ENCODE assay signal across 13 mouse cellular contexts in the genomic region with DNA sequence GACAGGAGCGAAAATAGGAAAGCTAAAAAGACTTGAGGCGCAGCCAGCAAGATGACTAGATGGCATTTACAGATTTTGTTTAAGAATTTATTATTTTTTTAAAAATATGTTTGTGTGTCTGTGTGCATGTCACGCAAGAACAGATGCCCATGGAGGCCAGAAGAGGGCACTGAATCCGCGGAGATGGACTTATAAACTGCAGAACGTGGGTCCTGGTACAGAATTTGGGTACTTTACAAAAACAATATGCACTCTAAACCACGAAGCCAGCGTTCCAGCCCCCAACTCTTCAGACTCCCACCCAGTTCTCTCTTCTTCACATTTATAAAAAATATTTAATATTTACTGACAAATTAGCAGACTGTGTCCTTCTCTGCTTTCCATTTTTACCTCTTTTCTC. TPM values are rescaled to one million over a fixed set of nuclear protein-coding genes. Genes with fewer than 3 reads are reported as not detected.
DNase-seq lines count a peak whose midpoint lies in the region; ATAC-seq and TF ChIP-seq lines count a peak whose summit lies in the region.
"Had no signal": no experiment of that assay in that cellular context is flagged by ENCODE, and none has a peak within 500 bp of the region (broad histone marks: within the 10 kb centered on the region; RNA-seq: fewer than 3 reads in every experiment).

No protein-coding gene starts in this region.

- H3K27ac ChIP-seq in kidney, embryonic 15.5 days: no peak overlapping the region
- no peak overlapping the region for H3K27ac ChIP-seq in ES-Bruce4 (ENCODE audit: insufficient read depth, low read length)
- no peak overlapping the region for H3K27ac ChIP-seq in limb, embryonic 10.5 days

- peak; percentile 17 for TF ChIP-seq CTCF in ES-Bruce4 (IDR thresholded peaks at IDR 0.05; ENCODE audit: low read depth, low read length)

- H3K27me3 ChIP-seq in erythroblast, embryonic 14.5 days (ENCODE audit: control insufficient read depth): no peaks in the 10 kb centered on the region
- H3K27me3 ChIP-seq in kidney, embryonic 15.5 days: no peaks in the 10 kb centered on the region
- H3K27me3 ChIP-seq in ES-Bruce4 (ENCODE audit: control insufficient read depth, insufficient read depth, low read length, poor library complexity, severe bottlenecking): no peaks in the 10 kb centered on the region
- no peaks in the 10 kb centered on the region for H3K27me3 ChIP-seq in limb, embryonic 10.5 days (ENCODE audit: low read depth, poor library complexity, severe bottlenecking)

- no peak for TF ChIP-seq POLR2A in ES-Bruce4 (IDR thresholded peaks at IDR 0.05; ENCODE audit: insufficient read depth, low read length)

- no peak overlapping the region for H3K9ac ChIP-seq in kidney, embryonic 15.5 days
- H3K9ac ChIP-seq in ES-Bruce4 (ENCODE audit: low read depth, poor library complexity, severe bottlenecking): peak overlapping the region; percentile 80

- ATAC-seq in erythroblast, adult 5-6 weeks (replicated peaks; ENCODE audit: low FRiP score, poor library complexity, severe bottlenecking): no peak
- no peak for ATAC-seq in kidney, embryonic 15.5 days (replicated peaks; ENCODE audit: low FRiP score)

- H3K9me3 ChIP-seq in erythroblast, embryonic 14.5 days (ENCODE audit: control insufficient read depth, low read length): no peaks in the 10 kb centered on the region
- no peaks in the 10 kb centered on the region for H3K9me3 ChIP-seq in kidney, embryonic 15.5 days (replicated peaks)
- H3K9me3 ChIP-seq in ES-Bruce4 (replicated peaks; ENCODE audit: control insufficient read depth, insufficient read depth, low read length, poor library complexity, severe bottlenecking): no peaks in the 10 kb centered on the region
- H3K9me3 ChIP-seq in limb, embryonic 10.5 days (replicated peaks): no peaks in the 10 kb centered on the region

- H3K4me1 ChIP-seq in erythroblast, embryonic 14.5 days (ENCODE audit: control insufficient read depth): peaks cover 27% of the 10 kb centered on the region
- peaks cover 24% of the 10 kb centered on the region for H3K4me1 ChIP-seq in kidney, embryonic 15.5 days
- no peaks in the 10 kb centered on the region for H3K4me1 ChIP-seq in ES-Bruce4 (ENCODE audit: control insufficient read depth, insufficient read depth, low read length)
- H3K4me1 ChIP-seq in limb, embryonic 10.5 days: peaks cover 21% of the 10 kb centered on the region

- 80% methylated on average over 8 of the region's 8 CpGs for WGBS in kidney, embryonic 15.5 days
- 75% methylated on average over 8 of the region's 8 CpGs for WGBS in limb, embryonic 10.5 days

- peak overlapping the region; percentile 93 for H3K4me3 ChIP-seq in erythroblast, embryonic 14.5 days (replicated peaks)
- H3K4me3 ChIP-seq in kidney, embryonic 15.5 days (replicated peaks): no peak overlapping the region
- no peak overlapping the region for H3K4me3 ChIP-seq in ES-Bruce4 (ENCODE audit: low read depth, low read length)
- H3K4me3 ChIP-seq in limb, embryonic 10.5 days: peak overlapping the region; percentile 94; the same call in 1 of the 2 replicates

- peaks cover 27% of the 10 kb centered on the region for H3K36me3 ChIP-seq in erythroblast, embryonic 14.5 days (ENCODE audit: control insufficient read depth)
- H3K36me3 ChIP-seq in kidney, embryonic 15.5 days: peaks cover 16% of the 10 kb centered on the region
- peaks cover 18% of the 10 kb centered on the region for H3K36me3 ChIP-seq in ES-Bruce4 (ENCODE audit: control insufficient read depth, insufficient read depth, low read length, poor library complexity, severe bottlenecking)
- H3K36me3 ChIP-seq in limb, embryonic 10.5 days: peaks cover 24% of the 10 kb centered on the region

- DNase-seq in kidney, postnatal 25 days: no peak
- DNase-seq in limb, embryonic 10.5 days (ENCODE audit: low spot score): no peak
- no peak for DNase-seq in testis, postnatal 14 days (ENCODE audit: low spot score)
- no peak for DNase-seq in yolk sac, embryonic 10.5 days (ENCODE audit: low spot score)
- DNase-seq: gastrocnemius, postnatal 10 days; kidney, adult 9 months; midbrain, embryonic 14.5 days; retina, postnatal 1 day; thymus, adult 18-20 months had no signal

- TF ChIP-seq EP300 in ES-Bruce4 (IDR thresholded peaks at IDR 0.05; ENCODE audit: insufficient read depth, low read depth, low read length): no peak

- H3K4me2 ChIP-seq in kidney, embryonic 15.5 days: peak overlapping the region; percentile 70

RNA-seq across cellular contexts. Expression of gene Zfp871, which starts 1.2 kb away (rescaled TPM):
- polyA plus RNA-seq in erythroblast, embryonic 14.5 days (2012): 0.02 and 0.04 TPM in 2 replicates
- total RNA-seq in erythroblast, adult 5-6 weeks (2015; ENCODE audit: low replicate concordance): 48.2 and 61.7 TPM in 2 replicates
- total RNA-seq in erythroblast, adult 5-6 weeks (2017; ENCODE audit: low replicate concordance): 46.0 and 54.9 TPM in 2 replicates
- polyA plus RNA-seq in kidney, embryonic 15.5 days (2015; fragmentation: Nextera tagmentation; extraction: Ambion mirVana): 31.2 and 33.4 TPM in 2 replicates
- polyA plus RNA-seq in ES-Bruce4 (2011; ENCODE audit: insufficient read depth, insufficient read length, low read depth, missing spikeins): 43.8 and 54.5 TPM in 2 replicates
- polyA plus RNA-seq in limb, embryonic 10.5 days (2016; fragmentation: Nextera tagmentation; extraction: Ambion mirVana): 36.7 and 46.7 TPM in 2 replicates

RNA-seq across cellular contexts. Expression of gene Zfp811, which starts 20.5 kb away (rescaled TPM):
- not detected in 2 replicates for polyA plus RNA-seq in erythroblast, embryonic 14.5 days (2012)
- total RNA-seq in erythroblast, adult 5-6 weeks (2015; ENCODE audit: low replicate concordance): not detected in 2 replicates
- total RNA-seq in erythroblast, adult 5-6 weeks (2017; ENCODE audit: low replicate concordance): not detected in 2 replicates
- 3.0 TPM in 2 replicates for polyA plus RNA-seq in kidney, embryonic 15.5 days (2015; fragmentation: Nextera tagmentation; extraction: Ambion mirVana)
- 8.0 and 8.4 TPM in 2 replicates for polyA plus RNA-seq in ES-Bruce4 (2011; ENCODE audit: insufficient read depth, insufficient read length, low read depth, missing spikeins)
- polyA plus RNA-seq in limb, embryonic 10.5 days (2016; fragmentation: Nextera tagmentation; extraction: Ambion mirVana): 2.8 and 4.4 TPM in 2 replicates

RNA-seq across cellular contexts. Expression of gene Zfp799, which starts 40.8 kb away (rescaled TPM):
- polyA plus RNA-seq in erythroblast, embryonic 14.5 days (2012): not detected in 2 replicates
- not detected in 2 replicates for total RNA-seq in erythroblast, adult 5-6 weeks (2015; ENCODE audit: low replicate concordance)
- total RNA-seq in erythroblast, adult 5-6 weeks (2017; ENCODE audit: low replicate concordance): 0.14 and 2.6 TPM in 2 replicates
- polyA plus RNA-seq in kidney, embryonic 15.5 days (2015; fragmentation: Nextera tagmentation; extraction: Ambion mirVana): 15.9 and 17.3 TPM in 2 replicates
- 25.5 and 27.1 TPM in 2 replicates for polyA plus RNA-seq in ES-Bruce4 (2011; ENCODE audit: insufficient read depth, insufficient read length, low read depth, missing spikeins)
- polyA plus RNA-seq in limb, embryonic 10.5 days (2016; fragmentation: Nextera tagmentation; extraction: Ambion mirVana): 10.2 and 18.4 TPM in 2 replicates

Comparison
In these comparisons a context has a peak if more than half of its experiments do, and no peak if none do; other contexts are left out.
1. H3K4me3 ChIP-seq: peak in erythroblast, embryonic 14.5 days (single experiment) and limb, embryonic 10.5 days (single experiment); none in kidney, embryonic 15.5 days (single experiment) and ES-Bruce4 (single experiment).
2. RNA of gene Zfp871, which starts 1.2 kb away (polyA plus RNA-seq): 43.8 to 54.5 TPM in ES-Bruce4, 36.7 to 46.7 TPM in limb, embryonic 10.5 days and 31.2 to 33.4 TPM in kidney, embryonic 15.5 days; 0.02 to 0.04 TPM in erythroblast, embryonic 14.5 days; every median in the first group is over 10 times any median in the second.
3. RNA of gene Zfp799, which starts 40.8 kb away (polyA plus RNA-seq): 25.5 to 27.1 TPM in ES-Bruce4, 10.2 to 18.4 TPM in limb, embryonic 10.5 days and 15.9 to 17.3 TPM in kidney, embryonic 15.5 days; not detected in erythroblast, embryonic 14.5 days; every median in the first group is over 10 times any median in the second.